Mouse (Mus musculus) myocyte (in vitro differentiated cells): ENCODE measurements at regions not wholly inside any gene's neighbourhood (a gene's known extent, or its start where the extent isn't known, plus 50 kb on each side); places are given as distances from the start of the nearest gene placed in this dataset.

Experiments
- H3K27me3 ChIP-seq: one replicate; pipeline ENCODE4 v1.6.1; 2011; ENCODE audit not compliant: control insufficient read depth, insufficient read depth, insufficient read length
- H3K36me3 ChIP-seq: one replicate; pipeline ENCODE4 v1.6.1; 2011; ENCODE audit not compliant: control insufficient read depth, insufficient read depth
- H3K4me2 ChIP-seq: one replicate; pipeline ENCODE4 v1.6.1; 2011; ENCODE audit warnings: low read depth, control low read depth
- H3K4me3 ChIP-seq: one replicate; pipeline ENCODE4 v1.5.1; 2011; ENCODE audit warnings: mild to moderate bottlenecking, control low read depth, moderate library complexity
- H3K79me2 ChIP-seq: one replicate; pipeline ENCODE4 v1.6.1; 2011; ENCODE audit not compliant: control insufficient read depth, insufficient read depth
- H3ac ChIP-seq: one replicate; pipeline ENCODE4 v1.6.1; 2011; ENCODE audit not compliant: control insufficient read depth, insufficient read length
- CEBPB ChIP-seq: IDR thresholded peaks from 2 replicates; pipeline ENCODE4 v1.6.1; 2011; ENCODE audit warnings: mild to moderate bottlenecking, moderate library complexity; ENCODE audit not compliant: poor library complexity, insufficient read depth, severe bottlenecking
- E2F4 ChIP-seq: IDR thresholded peaks from one replicate; pipeline ENCODE4 v1.6.1; 2011; ENCODE audit warnings: mild to moderate bottlenecking, control low read depth, moderate library complexity; ENCODE audit not compliant: insufficient read depth
- MAX ChIP-seq: IDR thresholded peaks from one replicate; pipeline ENCODE4 v1.6.1; 2011; ENCODE audit warnings: low read depth, mild to moderate bottlenecking, control low read depth
- MYOD1 ChIP-seq, 3 experiments: IDR thresholded peaks; one replicate each; pipeline ENCODE4 v1.6.1; 2011; ENCODE audit warnings: control low read depth in 2 of 3, low read depth in 2 of 3, mild to moderate bottlenecking in 2 of 3, moderate library complexity in 1 of 3; ENCODE audit not compliant: insufficient read length in 2 of 3, control insufficient read depth in 1 of 3
- MYOG ChIP-seq, 3 experiments: IDR thresholded peaks; one replicate each; pipeline ENCODE4 v1.6.1; 2011; ENCODE audit warnings: control low read depth in 2 of 3, low read depth in 2 of 3, mild to moderate bottlenecking in 2 of 3; ENCODE audit not compliant: insufficient read length in 2 of 3, control insufficient read depth in 1 of 3, insufficient read depth in 1 of 3
- POLR2A ChIP-seq: IDR thresholded peaks from one replicate; pipeline ENCODE4 v1.6.1; 2011; ENCODE audit warnings: low read depth, mild to moderate bottlenecking, control low read depth, moderate library complexity; ENCODE audit not compliant: insufficient read length
- POLR2AphosphoS2 ChIP-seq: IDR thresholded peaks from one replicate; pipeline ENCODE4 v1.6.1; 2011; ENCODE audit warnings: low read depth, control low read depth; ENCODE audit not compliant: insufficient read length
- REST ChIP-seq: IDR thresholded peaks from one replicate; pipeline ENCODE4 v1.6.1; 2011; ENCODE audit warnings: mild to moderate bottlenecking, control low read depth, moderate library complexity; ENCODE audit not compliant: insufficient read depth, insufficient read length
- SRF ChIP-seq: IDR thresholded peaks from one replicate; pipeline ENCODE4 v1.6.1; 2011; ENCODE audit warnings: low read depth; ENCODE audit not compliant: control insufficient read depth, insufficient read length
- TCF12 ChIP-seq: IDR thresholded peaks from one replicate; pipeline ENCODE4 v1.6.1; 2011; ENCODE audit warnings: mild to moderate bottlenecking, control low read depth; ENCODE audit not compliant: poor library complexity, insufficient read depth, severe bottlenecking
- TCF3 ChIP-seq: IDR thresholded peaks from one replicate; pipeline ENCODE4 v1.6.1; 2011; ENCODE audit warnings: low read depth, control low read depth; ENCODE audit not compliant: insufficient read length
- USF1 ChIP-seq: IDR thresholded peaks from one replicate; pipeline ENCODE4 v1.6.1; 2011; ENCODE audit warnings: low read depth, mild to moderate bottlenecking, control low read depth, moderate library complexity

DNA sequence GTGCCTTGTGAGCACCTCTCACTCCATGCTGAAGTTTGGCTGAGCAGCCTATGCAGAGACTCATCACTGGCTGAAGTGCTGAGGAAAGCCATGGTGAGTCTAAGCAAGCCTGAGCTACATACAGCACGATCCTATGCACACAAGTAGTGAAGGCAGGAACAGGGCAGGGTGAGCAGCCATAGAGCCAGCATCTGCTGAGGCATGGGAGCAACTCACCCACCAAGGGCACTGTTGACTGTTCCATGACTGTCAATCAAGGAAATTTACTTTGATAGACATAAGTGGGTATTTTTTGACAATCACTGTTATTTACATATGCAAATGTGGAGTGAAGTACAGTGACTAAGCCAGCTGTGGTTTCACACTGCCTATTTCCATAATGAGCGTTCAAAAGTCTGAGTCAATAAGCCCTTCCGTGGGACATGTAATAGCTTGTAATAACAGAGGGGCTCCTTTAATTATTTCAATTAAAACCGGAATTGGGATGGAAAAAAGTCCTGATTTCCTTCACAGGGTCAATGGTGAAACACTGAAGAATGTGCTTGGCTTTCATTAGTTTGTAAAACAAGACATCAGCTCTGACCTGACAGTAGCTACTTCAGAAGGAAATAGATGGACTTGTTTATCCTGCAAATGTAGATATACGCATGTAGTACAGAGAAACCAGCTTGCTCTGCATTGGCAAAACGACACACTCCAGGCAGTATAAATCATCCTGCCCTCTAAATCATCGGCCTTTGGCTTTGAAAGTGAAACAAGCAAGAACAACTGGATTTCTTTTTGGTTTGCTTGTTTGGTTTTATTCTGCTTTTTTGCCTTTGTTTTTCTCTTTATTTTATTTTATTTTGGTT lies 62.1 kb downstream of the Tuba3b start:
- H3K79me2 ChIP-seq, result no peaks in the 10 kb centered on the region
- no peak overlapping the region for H3ac ChIP-seq
- H3K4me2 ChIP-seq, result no peak overlapping the region
- H3K27me3 ChIP-seq, result no peaks in the 10 kb centered on the region
- H3K36me3 ChIP-seq, result no peaks in the 10 kb centered on the region
- H3K4me3 ChIP-seq, result no peak overlapping the region
- TF ChIP-seq USF1, result no peak
- no peak for TF ChIP-seq MAX
- no peak for TF ChIP-seq POLR2AphosphoS2

DNA sequence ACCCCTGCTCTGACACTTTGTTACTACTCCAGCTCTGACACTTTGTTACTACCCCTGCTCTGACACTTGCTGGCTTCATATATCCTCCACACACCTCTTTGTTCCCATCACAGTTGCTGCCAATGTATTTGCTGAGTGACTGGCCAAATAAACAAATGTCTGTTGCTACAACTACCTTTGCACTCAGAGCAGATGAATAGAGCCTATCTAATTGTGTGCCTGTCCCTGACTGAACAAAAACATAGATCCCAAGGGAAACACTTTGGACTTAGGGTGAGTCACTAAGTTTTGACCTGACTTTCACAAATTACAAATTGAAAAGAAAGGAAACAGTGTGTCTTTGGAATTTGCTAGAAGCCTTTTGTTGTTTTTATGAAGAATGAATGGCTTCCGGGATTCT lies 64.0 kb downstream of the Tuba3b start:
- TF ChIP-seq MAX (no peak), CEBPB (no peak)
- Histone ChIP-seq H3K4me2 (no peak overlapping the region), H3K36me3 (no peaks in the 10 kb centered on the region), H3K4me3 (no peak overlapping the region), H3K27me3 (no peaks in the 10 kb centered on the region), H3K79me2 (no peaks in the 10 kb centered on the region), H3ac (no peak overlapping the region)

DNA sequence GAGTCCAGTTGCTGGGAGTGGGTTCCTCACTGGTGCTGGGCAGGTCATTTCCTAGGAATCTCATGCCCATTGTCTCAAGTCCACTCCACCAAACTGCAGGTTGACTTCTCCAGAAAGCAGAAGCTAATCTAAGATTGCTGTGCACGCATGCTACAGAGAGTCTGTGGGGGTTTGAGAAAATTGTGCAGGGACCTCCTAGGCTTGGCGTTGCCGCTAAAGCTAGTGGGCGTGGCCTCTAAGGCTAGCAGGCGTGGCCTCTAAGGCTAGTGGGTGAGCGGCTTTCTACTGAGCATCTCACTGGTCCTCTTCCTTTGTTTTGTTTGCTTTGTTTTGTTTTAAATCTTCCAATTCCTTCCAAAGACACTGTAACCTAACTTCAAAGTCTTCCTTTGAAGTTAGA lies 59.5 kb upstream of the Rassf8 start:
- H3K4me3 ChIP-seq, result no peak overlapping the region
- H3K79me2 ChIP-seq, result no peaks in the 10 kb centered on the region
- no peaks in the 10 kb centered on the region for H3K27me3 ChIP-seq
- H3K36me3 ChIP-seq, result no peaks in the 10 kb centered on the region
- no peak overlapping the region for H3ac ChIP-seq
- H3K4me2 ChIP-seq, result no peak overlapping the region
- no peak for TF ChIP-seq POLR2AphosphoS2
- no peak for TF ChIP-seq SRF
- no peak for TF ChIP-seq TCF12
- no peak for TF ChIP-seq REST
- TF ChIP-seq POLR2A, result no peak
- TF ChIP-seq MAX, result no peak
- no peak for TF ChIP-seq USF1
- no peak for TF ChIP-seq TCF3
- TF ChIP-seq MYOG (IDR thresholded peaks at IDR 0.05; ENCODE audit: control insufficient read depth in 1 of 3, insufficient read depth in 1 of 3, insufficient read length in 2 of 3, low read depth in 2 of 3), result no peak
- TF ChIP-seq CEBPB, result no peak
- no peak for TF ChIP-seq E2F4
- no peak for TF ChIP-seq MYOD1 (IDR thresholded peaks at IDR 0.05; ENCODE audit: control insufficient read depth in 1 of 3, insufficient read length in 2 of 3, low read depth in 2 of 3)

DNA sequence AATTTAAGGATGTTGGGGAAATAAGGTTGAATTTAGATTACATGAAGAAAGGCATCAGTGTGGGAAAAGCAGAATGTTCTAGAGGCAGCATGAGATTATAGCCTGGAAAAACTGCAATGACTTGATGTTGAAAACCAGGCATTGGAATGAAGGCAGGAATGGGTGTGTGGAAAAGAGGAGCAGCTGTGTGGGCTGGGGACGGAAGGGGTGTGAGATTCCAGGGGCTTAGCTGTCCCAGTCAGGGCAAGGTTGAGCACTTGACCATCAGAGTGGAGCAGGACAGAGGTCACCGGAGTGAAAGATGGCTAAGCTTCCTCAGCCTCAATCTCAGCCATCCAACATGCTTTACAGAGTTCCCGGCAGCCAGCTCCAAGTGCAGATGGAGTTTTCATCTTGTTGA lies 54.9 kb upstream of the Rassf8 start:
- no peaks in the 10 kb centered on the region for H3K27me3 ChIP-seq
- TF ChIP-seq MYOD1 (IDR thresholded peaks at IDR 0.05; ENCODE audit: control insufficient read depth in 1 of 3, insufficient read length in 2 of 3, low read depth in 2 of 3), result peak; percentile 28 to 65 (median 31)
- TF ChIP-seq TCF3, result peak; percentile 29
- TF ChIP-seq MYOG (IDR thresholded peaks at IDR 0.05; ENCODE audit: control insufficient read depth in 1 of 3, insufficient read depth in 1 of 3, insufficient read length in 2 of 3, low read depth in 2 of 3), result peak in 2 of 3 experiments; percentile 79 to 87
- TF ChIP-seq TCF12, result peak; percentile 31
- TF ChIP-seq SRF, result no peak
- H3ac ChIP-seq, result no peak overlapping the region
- no peak overlapping the region for H3K4me3 ChIP-seq
- no peaks in the 10 kb centered on the region for H3K36me3 ChIP-seq
- no peaks in the 10 kb centered on the region for H3K79me2 ChIP-seq
- no peak overlapping the region for H3K4me2 ChIP-seq

DNA sequence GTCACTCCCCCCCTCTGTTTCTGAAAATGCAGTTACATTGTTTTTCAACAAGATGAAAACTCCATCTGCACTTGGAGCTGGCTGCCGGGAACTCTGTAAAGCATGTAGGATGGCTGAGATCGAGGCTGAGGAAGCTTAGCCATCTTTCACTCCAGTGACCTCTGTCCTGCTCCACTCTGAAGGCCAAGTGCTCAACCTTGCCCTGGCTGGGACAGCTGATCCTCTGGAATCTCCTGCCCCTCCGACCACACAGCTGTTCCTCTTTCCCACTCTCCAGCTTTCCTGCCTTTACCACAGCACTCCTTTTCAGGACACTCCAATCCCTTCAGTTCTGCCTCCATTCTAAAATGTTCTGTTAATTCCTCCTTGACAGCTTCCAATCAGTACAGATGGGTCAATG lies 51.7 kb upstream of the Rassf8 start:
- Histone ChIP-seq H3K4me3 (no peak overlapping the region), H3ac (no peak overlapping the region), H3K36me3 (no peaks in the 10 kb centered on the region), H3K27me3 (no peaks in the 10 kb centered on the region), H3K4me2 (no peak overlapping the region), H3K79me2 (no peaks in the 10 kb centered on the region)
- TF ChIP-seq SRF (no peak), MYOD1 (IDR thresholded peaks at IDR 0.05; ENCODE audit: control insufficient read depth in 1 of 3, insufficient read length in 2 of 3, low read depth in 2 of 3) (peak in 2 of 3 experiments; percentile 50 to 78), USF1 (no peak), POLR2A (no peak), TCF12 (no peak), MYOG (IDR thresholded peaks at IDR 0.05; ENCODE audit: control insufficient read depth in 1 of 3, insufficient read depth in 1 of 3, insufficient read length in 2 of 3, low read depth in 2 of 3) (peak; percentile 60 to 92 (median 66)), CEBPB (no peak), POLR2AphosphoS2 (no peak)
